Mouse (Mus musculus) heart, embryonic 16.5 days (tissue): ENCODE measurements around the gene Cpxm2. TPM values are rescaled to one million over a fixed set of nuclear protein-coding genes. Genes with fewer than 3 reads are reported as not detected.

Experiments
- ATAC-seq: fragments of 200-750 bp; cut with Nextera tagmentation; replicated peaks from 2 replicates; pipeline ENCODE4 v1.8.0; 2017; ENCODE audit warnings: moderate number of reproducible peaks; ENCODE audit not compliant: insufficient read depth, low FRiP score; ENCODE audit errors: extremely low read depth
- H3K27ac ChIP-seq: fragments of 300-500 bp; sonication (generic); 2 replicates; pipeline ENCODE4 v1.5.1; 2014; ENCODE audit warnings: mild to moderate bottlenecking, low read length, control low read depth, moderate library complexity
- H3K27me3 ChIP-seq: fragments of 300-500 bp; sonication (generic); 2 replicates; pipeline ENCODE4 v1.6.1; 2014; ENCODE audit warnings: low read length, mixed read lengths; ENCODE audit not compliant: control insufficient read depth, insufficient read depth
- H3K36me3 ChIP-seq: fragments of 300-500 bp; sonication (generic); 2 replicates; pipeline ENCODE4 v1.6.1; 2014; ENCODE audit not compliant: control insufficient read depth, insufficient read depth
- H3K4me1 ChIP-seq: fragments of 300-500 bp; sonication (generic); 2 replicates; pipeline ENCODE4 v1.6.1; 2014; ENCODE audit warnings: low read length, mixed read lengths; ENCODE audit not compliant: control insufficient read depth, insufficient read depth
- H3K4me2 ChIP-seq: fragments of 300-500 bp; sonication (generic); 2 replicates; pipeline ENCODE4 v1.6.1; 2014; ENCODE audit warnings: low read depth, mild to moderate bottlenecking, control low read depth, low read length
- H3K4me3 ChIP-seq: fragments of 300-500 bp; sonication (generic); 2 replicates; pipeline ENCODE4 v1.5.1; 2014; ENCODE audit warnings: mild to moderate bottlenecking, control low read depth, low read length
- H3K9ac ChIP-seq: fragments of 300-500 bp; sonication (generic); 2 replicates; pipeline ENCODE4 v1.6.1; 2014; ENCODE audit warnings: low read length, control low read depth
- H3K9me3 ChIP-seq: fragments of 300-500 bp; sonication (generic); replicated peaks from 2 replicates; pipeline ENCODE4 v1.6.1; 2016; ENCODE audit warnings: low read length; ENCODE audit not compliant: control insufficient read depth
- WGBS: fragments of 180-500 bp; shearing (Covaris S2); extraction: QIAGEN DNeasy Blood & Tissue Kit; methylation state at CpG from one replicate; pipeline ENCODE4 v1.1.7; 2014; 5-methylcytosine and 5-hydroxymethylcytosine counted together
- polyA plus RNA-seq: library from polyadenylated mRNA; unstranded; fragments of >200 nt; fragmentation: Nextera tagmentation; extraction: Ambion mirVana; gene quantifications from 2 replicates; pipeline ENCODE4 v1.2.1, GENCODE M21; 2015

The Cpxm2 gene
- polyA plus RNA-seq, 1 experiment from 2014 or later = 0.75 TPM

DNA sequence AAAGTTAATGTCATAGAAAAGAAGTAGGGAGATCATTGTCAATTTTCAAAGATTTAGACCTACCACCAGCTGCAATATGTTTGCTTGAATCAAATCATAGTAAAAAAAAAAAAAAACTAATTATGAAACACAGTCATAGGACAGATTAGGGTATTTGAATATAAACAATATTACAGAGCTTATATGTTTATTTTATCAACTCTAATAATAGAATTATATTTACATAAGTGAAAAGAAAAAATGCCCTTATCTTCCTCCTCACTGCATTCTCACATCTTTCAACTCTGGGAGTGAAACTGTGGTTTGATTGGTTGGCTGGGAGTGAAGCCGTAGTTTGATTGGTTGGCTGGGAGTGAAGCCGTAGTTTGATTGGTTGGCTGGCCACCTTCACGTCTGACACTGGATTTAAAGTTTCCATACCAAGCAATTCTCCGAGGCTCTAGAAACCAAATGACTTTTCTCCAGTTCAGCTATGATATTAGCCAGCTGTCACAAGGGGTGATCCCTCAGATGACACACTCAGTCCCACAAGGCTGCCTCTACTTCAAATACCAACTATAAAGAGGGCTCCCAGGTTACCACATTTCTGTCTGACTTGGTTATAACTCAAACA, 27.2 kb upstream of the Cpxm2 start:
- 76% methylated on average over 4 of the region's 4 CpGs for WGBS
- ATAC-seq = no peak
- no peaks in the 10 kb centered on the region for H3K9me3 ChIP-seq
- H3K4me3 ChIP-seq = no peak overlapping the region
- no peak overlapping the region for H3K4me2 ChIP-seq
- H3K36me3 ChIP-seq = no peaks in the 10 kb centered on the region
- no peaks in the 10 kb centered on the region for H3K4me1 ChIP-seq
- H3K27me3 ChIP-seq = no peaks in the 10 kb centered on the region
- no peak overlapping the region for H3K27ac ChIP-seq
- H3K9ac ChIP-seq = no peak overlapping the region

DNA sequence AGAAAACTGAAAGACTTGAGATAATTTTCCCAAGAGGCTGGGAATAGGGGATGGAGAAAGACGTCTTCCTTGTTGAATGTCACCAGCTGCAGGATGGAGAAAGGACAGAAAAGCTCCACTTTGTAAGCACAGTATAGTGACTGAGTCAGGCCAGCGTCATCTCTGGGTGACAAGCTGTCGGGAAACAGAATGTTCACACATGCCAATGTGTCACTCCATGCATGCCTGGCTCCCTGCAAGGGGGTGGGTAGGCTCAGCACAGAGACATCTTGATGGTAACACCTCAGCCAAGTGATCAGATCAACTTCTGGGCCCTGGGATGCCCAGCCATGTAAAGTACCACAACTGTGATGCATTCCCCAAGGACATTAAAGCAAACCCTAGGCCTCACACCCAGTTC, 26.5 kb upstream of the Cpxm2 start:
- H3K9me3 ChIP-seq = no peaks in the 10 kb centered on the region
- no peak overlapping the region for H3K4me2 ChIP-seq
- ATAC-seq = no peak
- no peak overlapping the region for H3K4me3 ChIP-seq
- no peak overlapping the region for H3K27ac ChIP-seq
- no peaks in the 10 kb centered on the region for H3K4me1 ChIP-seq
- H3K9ac ChIP-seq = no peak overlapping the region
- no peaks in the 10 kb centered on the region for H3K36me3 ChIP-seq
- no peaks in the 10 kb centered on the region for H3K27me3 ChIP-seq
- WGBS = 37% methylated on average over 3 of the region's 3 CpGs

DNA sequence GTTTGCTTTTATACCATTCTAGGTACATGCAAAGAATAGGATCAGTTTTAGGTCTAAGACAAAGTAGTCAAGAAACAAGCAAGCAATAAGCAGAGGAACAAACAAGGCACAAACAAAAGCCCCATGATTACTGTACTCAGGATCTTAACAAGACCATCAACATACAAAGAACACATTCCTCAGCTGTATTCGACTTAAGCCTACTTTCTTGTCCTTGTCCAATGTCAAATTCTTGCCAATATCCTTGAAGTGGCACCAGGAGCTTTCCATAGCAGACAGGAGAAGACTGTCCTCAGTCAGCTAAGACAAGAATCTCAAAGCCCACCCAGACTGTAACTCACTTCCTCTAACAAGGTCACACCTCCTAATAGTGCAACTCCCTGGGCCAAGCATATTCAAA, 24.5 kb upstream of the Cpxm2 start:
- Histone ChIP-seq H3K4me1 (no peaks in the 10 kb centered on the region), H3K27ac (no peak overlapping the region), H3K9ac (no peak overlapping the region), H3K9me3 (no peaks in the 10 kb centered on the region), H3K27me3 (no peaks in the 10 kb centered on the region), H3K4me3 (no peak overlapping the region), H3K4me2 (no peak overlapping the region), H3K36me3 (no peaks in the 10 kb centered on the region)
- no peak for ATAC-seq
- 47% methylated on average over 1 of the region's 1 CpGs for WGBS

DNA sequence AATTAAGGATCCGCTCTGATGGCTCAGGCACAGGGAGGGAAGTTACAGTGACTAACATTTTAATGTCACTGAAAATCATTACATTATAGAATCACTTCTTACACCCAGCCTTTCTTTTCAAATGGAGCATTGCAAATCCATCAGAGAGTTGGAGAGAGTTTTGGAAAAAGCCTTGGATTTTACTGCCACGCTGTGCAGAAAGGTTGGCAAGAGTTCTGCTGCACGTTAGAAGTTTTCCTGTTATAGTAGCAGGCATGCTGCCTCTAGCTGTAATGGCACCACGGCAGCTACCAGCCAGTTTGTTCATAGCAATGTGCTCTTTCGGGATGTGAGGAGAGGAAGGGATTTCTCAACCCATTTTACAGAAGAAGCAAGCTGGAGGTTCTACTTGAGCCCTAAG, 20.2 kb upstream of the Cpxm2 start:
- WGBS = 70% methylated on average over 5 of the region's 5 CpGs
- H3K4me1 ChIP-seq = no peaks in the 10 kb centered on the region
- H3K27me3 ChIP-seq = no peaks in the 10 kb centered on the region
- no peak overlapping the region for H3K4me3 ChIP-seq
- H3K9ac ChIP-seq = no peak overlapping the region
- ATAC-seq = no peak
- no peak overlapping the region for H3K27ac ChIP-seq
- H3K4me2 ChIP-seq = no peak overlapping the region
- no peaks in the 10 kb centered on the region for H3K9me3 ChIP-seq
- no peaks in the 10 kb centered on the region for H3K36me3 ChIP-seq

GRCm38 (mm10) chr7:132174296-132174695, 19.8 kb upstream of the Cpxm2 start:
- Histone ChIP-seq H3K4me1 (no peaks in the 10 kb centered on the region), H3K27me3 (no peaks in the 10 kb centered on the region), H3K4me2 (no peak overlapping the region), H3K4me3 (no peak overlapping the region), H3K27ac (no peak overlapping the region), H3K9ac (no peak overlapping the region), H3K9me3 (no peaks in the 10 kb centered on the region), H3K36me3 (no peaks in the 10 kb centered on the region)
- ATAC-seq = no peak
- WGBS = 53% methylated on average over 2 of the region's 2 CpGs

DNA sequence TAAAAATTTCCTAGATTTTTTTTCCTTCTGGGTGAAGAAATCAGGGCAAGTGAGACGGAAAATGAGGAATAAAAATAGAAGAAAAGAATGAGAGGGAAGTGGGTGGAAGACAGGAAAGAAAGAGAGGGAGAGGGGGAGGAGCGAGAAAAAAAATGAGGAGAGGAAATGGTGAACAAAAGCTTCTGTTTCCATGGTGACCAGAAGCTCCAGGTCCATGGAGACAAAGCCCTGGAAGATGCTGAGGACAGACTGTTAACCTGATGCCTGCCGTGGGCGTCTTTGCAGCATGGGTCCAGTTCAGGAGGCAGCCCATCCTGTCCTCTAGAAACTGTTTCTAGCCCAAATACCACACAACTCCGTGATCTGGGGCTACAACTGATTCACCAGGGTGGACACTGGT, 17.7 kb upstream of the Cpxm2 start:
- no peak for ATAC-seq
- Histone ChIP-seq H3K27ac (no peak overlapping the region), H3K9ac (no peak overlapping the region), H3K4me1 (no peaks in the 10 kb centered on the region), H3K27me3 (no peaks in the 10 kb centered on the region), H3K36me3 (no peaks in the 10 kb centered on the region), H3K4me3 (no peak overlapping the region), H3K4me2 (no peak overlapping the region), H3K9me3 (no peaks in the 10 kb centered on the region)
- 70% methylated on average over 5 of the region's 5 CpGs for WGBS

DNA sequence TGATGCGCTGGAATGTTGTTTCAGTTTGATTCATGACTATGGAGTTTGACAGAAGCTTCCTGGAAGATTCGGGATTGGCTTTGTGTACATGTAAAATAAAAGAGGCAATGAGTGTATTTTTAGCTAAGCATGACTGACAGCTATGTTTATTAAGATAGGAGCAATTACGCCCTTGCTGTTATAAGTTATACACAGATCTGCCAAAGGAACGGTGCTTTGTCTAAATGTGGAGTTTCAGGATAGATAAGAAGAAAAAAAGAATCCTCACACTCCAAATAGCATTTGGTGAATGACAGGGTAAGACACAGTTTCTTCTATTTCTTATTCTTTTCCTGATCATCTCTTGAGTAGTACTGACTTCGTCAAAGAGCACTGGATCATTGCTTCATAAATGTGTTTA, 17.2 kb upstream of the Cpxm2 start:
- Histone ChIP-seq H3K4me3 (no peak overlapping the region), H3K4me2 (no peak overlapping the region), H3K27me3 (no peaks in the 10 kb centered on the region), H3K9ac (no peak overlapping the region), H3K27ac (no peak overlapping the region), H3K36me3 (no peaks in the 10 kb centered on the region), H3K4me1 (no peaks in the 10 kb centered on the region), H3K9me3 (no peaks in the 10 kb centered on the region)
- no peak for ATAC-seq
- 58% methylated on average over 5 of the region's 5 CpGs for WGBS

- H3K27ac ChIP-seq = no peak overlapping the region
- no peaks in the 10 kb centered on the region for H3K9me3 ChIP-seq
- H3K27me3 ChIP-seq = no peaks in the 10 kb centered on the region
- H3K4me3 ChIP-seq = no peak overlapping the region
- no peaks in the 10 kb centered on the region for H3K36me3 ChIP-seq
- no peak overlapping the region for H3K4me2 ChIP-seq
- ATAC-seq = no peak
- H3K4me1 ChIP-seq = no peaks in the 10 kb centered on the region
- WGBS = 57% methylated on average over 7 of the region's 7 CpGs
- no peak overlapping the region for H3K9ac ChIP-seq
These were observed 15.1 kb upstream of the Cpxm2 start for GRCm38 (mm10) chr7:132169419-132170169.

DNA sequence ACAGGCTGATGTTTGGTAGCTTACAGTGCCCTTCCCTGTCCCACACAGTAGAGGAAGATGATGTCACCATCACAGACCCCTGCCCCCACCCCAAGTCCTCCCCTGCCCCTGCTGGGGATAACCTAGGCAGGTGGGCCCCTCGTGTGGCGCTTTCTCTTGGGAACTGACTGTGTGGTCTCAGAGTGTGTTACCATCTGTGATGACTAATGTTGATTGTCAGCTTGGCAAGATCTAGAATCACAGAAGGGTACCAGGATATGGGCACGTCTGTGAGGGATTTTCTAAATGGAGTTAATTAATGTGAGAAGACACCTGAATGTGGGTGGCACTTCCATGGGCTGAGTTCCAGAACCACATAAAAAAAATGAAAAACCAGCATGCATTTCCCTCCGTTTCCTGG, 12.7 kb upstream of the Cpxm2 start:
- H3K9ac ChIP-seq = no peak overlapping the region
- H3K4me3 ChIP-seq = no peak overlapping the region
- no peak for ATAC-seq
- 61% methylated on average over 4 of the region's 4 CpGs for WGBS
- H3K27ac ChIP-seq = no peak overlapping the region
- no peaks in the 10 kb centered on the region for H3K4me1 ChIP-seq
- H3K36me3 ChIP-seq = no peaks in the 10 kb centered on the region
- H3K9me3 ChIP-seq = no peaks in the 10 kb centered on the region
- H3K4me2 ChIP-seq = no peak overlapping the region
- no peaks in the 10 kb centered on the region for H3K27me3 ChIP-seq
